ENCODE assay signal across 8 mouse cellular contexts in genomic region chr6:122702480-122703124, GRCm38 (mm10). TPM values are rescaled to one million over a fixed set of nuclear protein-coding genes. Genes with fewer than 3 reads are reported as not detected.
DNase-seq lines count a peak whose midpoint lies in the region; ATAC-seq and TF ChIP-seq lines count a peak whose summit lies in the region.

No protein-coding gene starts in this region.

- TF ChIP-seq POLR2A in testis, adult 2 months (IDR thresholded peaks at IDR 0.05; ENCODE audit: control insufficient read depth, low read depth, low read length), result no peak

- H3K4me3 ChIP-seq in embryonic facial prominence, embryonic 13.5 days, result peak overlapping the region; percentile 31
- H3K4me3 ChIP-seq in heart, embryonic 16.5 days (ENCODE audit: low read length), result peak overlapping the region; percentile 44
- peak overlapping the region; percentile 52 for H3K4me3 ChIP-seq in testis, adult 2 months (ENCODE audit: control insufficient read depth, low read depth, low read length)

- H3K9ac ChIP-seq in embryonic facial prominence, embryonic 13.5 days, result peak overlapping the region; percentile 65
- peak overlapping the region; percentile 54 for H3K9ac ChIP-seq in heart, embryonic 16.5 days (ENCODE audit: low read length)

- H3K4me2 ChIP-seq in embryonic facial prominence, embryonic 13.5 days, result peak overlapping the region; percentile 57
- H3K4me2 ChIP-seq in heart, embryonic 16.5 days (ENCODE audit: low read depth, low read length), result peak overlapping the region; percentile 70

- intact Hi-C loops in left cerebral cortex, postnatal 4 days (cut with DNase I), result no loop called here

- H3K9me3 ChIP-seq in embryonic facial prominence, embryonic 13.5 days, result no peaks in the 10 kb centered on the region
- no peaks in the 10 kb centered on the region for H3K9me3 ChIP-seq in heart, embryonic 16.5 days (replicated peaks; ENCODE audit: control insufficient read depth, low read length)

- H3K4me1 ChIP-seq in embryonic facial prominence, embryonic 13.5 days, result peaks cover 12% of the 10 kb centered on the region; the same call in 1 of the 2 replicates
- peaks cover 15% of the 10 kb centered on the region for H3K4me1 ChIP-seq in heart, embryonic 16.5 days (ENCODE audit: control insufficient read depth, insufficient read depth, low read length)
- peaks cover 2% of the 10 kb centered on the region; the same call in 1 of the 2 replicates for H3K4me1 ChIP-seq in testis, adult 2 months (ENCODE audit: control insufficient read depth, insufficient read depth, low read length)

- TF ChIP-seq CTCF in testis, adult 2 months (IDR thresholded peaks at IDR 0.05; ENCODE audit: control insufficient read depth, insufficient read depth, insufficient replicate concordance, low read depth, low read length), result no peak

- WGBS in embryonic facial prominence, embryonic 13.5 days, result 3% methylated on average over 20 of the region's 20 CpGs
- 3% methylated on average over 20 of the region's 20 CpGs for whole genome bisulfite sequencing in heart, embryonic 16.5 days

- peak; percentile 78 for ATAC-seq in embryonic facial prominence, embryonic 13.5 days (ENCODE audit: insufficient number of reproducible peaks, insufficient read depth, low FRiP score, low TSS enrichment, low read depth)
- ATAC-seq in heart, embryonic 16.5 days (replicated peaks; ENCODE audit: extremely low read depth, insufficient read depth, low FRiP score), result peak; percentile 96

- DNase-seq in left cerebral cortex, postnatal 4 days, result peak; percentile 63
- no peak for DNase-seq in left cerebral cortex, adult 8-10 months (ENCODE audit: low spot score in 2 of 2)
- DNase-seq in kidney, postnatal 25 days, result peak; percentile 74 to 79
- DNase-seq in mesoderm, embryonic 11.5 days (ENCODE audit: low read depth, low spot score), result peak; percentile 62
- no peak for DNase-seq in layer of hippocampus, postnatal 36 days

- peak overlapping the region; percentile 89 for H3K27ac ChIP-seq in embryonic facial prominence, embryonic 13.5 days
- peak overlapping the region; percentile 93 for H3K27ac ChIP-seq in heart, embryonic 16.5 days (ENCODE audit: low read length)
- H3K27ac ChIP-seq in testis, adult 2 months (ENCODE audit: control insufficient read depth, insufficient read depth, low read depth, low read length), result no peak overlapping the region

- H3K27me3 ChIP-seq in embryonic facial prominence, embryonic 13.5 days, result peaks cover 13% of the 10 kb centered on the region
- H3K27me3 ChIP-seq in heart, embryonic 16.5 days (ENCODE audit: control insufficient read depth, insufficient read depth, low read length), result no peaks in the 10 kb centered on the region
- no peaks in the 10 kb centered on the region for H3K27me3 ChIP-seq in testis, adult 2 months (ENCODE audit: control insufficient read depth, insufficient read depth, low read length)

- H3K36me3 ChIP-seq in embryonic facial prominence, embryonic 13.5 days, result no peaks in the 10 kb centered on the region
- no peaks in the 10 kb centered on the region for H3K36me3 ChIP-seq in heart, embryonic 16.5 days (ENCODE audit: control insufficient read depth, insufficient read depth)
- no peaks in the 10 kb centered on the region for H3K36me3 ChIP-seq in testis, adult 2 months (ENCODE audit: control insufficient read depth, insufficient read depth, low read length)

RNA-seq across cellular contexts. Expression of gene Nanog, which starts 4.7 kb away (rescaled TPM):
- total RNA-seq in left cerebral cortex, postnatal 4 days (2021), result not detected
- not detected for total RNA-seq in left cerebral cortex, adult 8-10 months (2022)
- 0.27 and 0.51 TPM in 2 replicates for polyA plus RNA-seq in embryonic facial prominence, embryonic 13.5 days (2015; fragmentation: Nextera tagmentation; extraction: Ambion mirVana)
- 0.54 and 1.1 TPM in 2 replicates for polyA plus RNA-seq in heart, embryonic 16.5 days (2015; fragmentation: Nextera tagmentation; extraction: Ambion mirVana)
- 0.08 and 0.10 TPM in 2 replicates for polyA plus RNA-seq in testis, adult 2 months (2012; rRNA removed)
- not detected for total RNA-seq in layer of hippocampus, postnatal 36 days (2021)

Comparison
In these comparisons a context has a peak if more than half of its experiments do, and no peak if none do; other contexts are left out.
1. DNase-seq: peak in left cerebral cortex, postnatal 4 days (single experiment), kidney, postnatal 25 days (2 of 2) and mesoderm, embryonic 11.5 days (single experiment); none in left cerebral cortex, adult 8-10 months (0 of 2) and layer of hippocampus, postnatal 36 days (0 of 2).
2. Peak in every context shown above with its lines, with median percentiles within 50 percentile points of each other: H3K4me3 ChIP-seq.